Mouse (Mus musculus) layer of hippocampus, adult 18-20 months (tissue): ENCODE data around the gene Irx2. TPM values are rescaled to one million over a fixed set of nuclear protein-coding genes. Genes with fewer than 3 reads are reported as not detected.

Source experiments
- DNase-seq, 2 experiments: peaks; one replicate each; pipeline ENCODE4 v3.0.0; 2022; ENCODE audit warnings: low spot score in 2 of 2
- total RNA-seq, 2 experiments: library from RNA; stranded (reverse); gene quantifications; 2 replicates each; pipeline ENCODE4 v1.2.3; 2021

The Irx2 gene
- total RNA-seq, 2 experiments from 2014 or later = 0.32 TPM; not detected in 1

DNA sequence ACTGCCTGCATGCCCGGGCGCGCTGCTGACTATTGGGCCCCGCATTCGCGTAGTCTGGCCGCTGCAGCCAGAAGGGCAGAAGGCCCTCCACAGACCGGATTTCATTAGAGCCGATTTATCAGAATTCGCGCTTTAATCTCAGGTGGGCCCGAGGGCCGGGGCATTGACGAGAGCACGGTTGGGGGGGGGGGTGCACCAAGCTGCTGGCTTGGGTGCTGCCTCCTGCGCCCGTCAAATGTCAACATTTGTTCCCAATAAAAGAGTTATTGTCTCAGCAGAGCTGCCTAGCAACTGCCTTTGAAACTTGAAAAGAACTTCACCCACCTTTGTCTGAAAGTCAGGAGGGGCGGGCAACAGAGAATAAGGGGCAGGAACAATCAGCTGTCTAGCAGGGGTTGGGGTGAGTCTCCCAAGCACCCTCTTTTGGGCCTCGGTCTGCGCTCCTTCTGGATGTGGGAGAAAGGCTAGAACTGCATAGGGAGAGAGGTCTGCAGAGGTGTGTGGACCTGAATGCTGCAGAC is 7.8 kb downstream of the Irx2 start:
- DNase-seq = no peak

DNA sequence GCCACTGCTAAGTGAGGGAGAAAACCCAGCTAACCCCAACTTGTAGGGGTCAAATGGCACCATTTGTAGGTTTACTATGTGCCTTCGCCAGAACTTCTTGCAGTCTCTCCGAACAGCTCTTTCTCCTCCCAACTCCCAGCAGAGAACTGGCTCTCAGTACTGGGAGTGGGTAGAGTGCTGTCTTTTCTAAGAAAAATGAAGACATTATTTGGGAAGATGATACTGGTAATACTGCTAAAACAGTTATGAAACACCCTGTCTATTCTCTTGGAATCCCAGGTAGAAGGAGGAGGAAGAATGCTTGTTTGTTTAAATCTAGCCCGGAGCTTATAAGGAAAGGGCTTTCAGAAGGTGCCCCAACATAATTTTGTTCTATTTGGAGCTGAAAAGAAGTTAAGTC is 8.9 kb downstream of the Irx2 start:
- no peak for DNase-seq

DNA sequence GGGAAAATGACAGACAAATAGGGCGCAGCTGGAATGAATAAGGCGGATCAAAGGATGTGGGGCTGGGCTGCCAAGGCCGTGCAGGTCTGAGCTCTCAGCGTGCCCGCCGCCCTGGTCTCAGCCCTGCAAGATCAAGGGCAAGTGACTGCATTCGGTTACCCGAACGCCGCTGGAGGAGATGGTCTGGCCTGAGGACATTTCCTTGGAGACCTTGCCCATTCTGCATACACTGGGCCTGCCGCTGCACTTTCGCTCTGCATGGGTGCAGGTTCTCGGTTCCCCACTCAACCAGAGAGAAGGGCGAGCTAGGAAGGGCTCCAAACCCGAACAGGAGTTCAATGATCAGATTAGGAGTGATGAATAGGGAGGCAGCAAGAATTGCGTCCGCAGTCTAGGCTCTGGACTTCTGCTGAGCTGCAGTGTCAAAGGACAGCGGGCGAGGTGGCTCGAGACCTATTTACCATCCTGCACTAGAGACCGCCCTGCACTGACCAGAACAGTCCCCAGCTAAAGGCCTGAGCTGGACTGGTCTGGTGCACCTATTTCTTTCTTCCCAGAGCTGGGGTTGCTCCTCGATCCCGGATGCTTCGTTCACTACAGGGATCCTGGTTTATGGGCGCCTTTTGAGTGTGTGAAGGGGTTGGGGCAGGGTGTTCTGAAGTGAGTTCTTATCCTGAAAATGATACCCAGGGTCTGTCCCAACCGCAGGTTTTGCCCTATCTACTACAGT is 9.9 kb downstream of the Irx2 start:
- no peak for DNase-seq

DNA sequence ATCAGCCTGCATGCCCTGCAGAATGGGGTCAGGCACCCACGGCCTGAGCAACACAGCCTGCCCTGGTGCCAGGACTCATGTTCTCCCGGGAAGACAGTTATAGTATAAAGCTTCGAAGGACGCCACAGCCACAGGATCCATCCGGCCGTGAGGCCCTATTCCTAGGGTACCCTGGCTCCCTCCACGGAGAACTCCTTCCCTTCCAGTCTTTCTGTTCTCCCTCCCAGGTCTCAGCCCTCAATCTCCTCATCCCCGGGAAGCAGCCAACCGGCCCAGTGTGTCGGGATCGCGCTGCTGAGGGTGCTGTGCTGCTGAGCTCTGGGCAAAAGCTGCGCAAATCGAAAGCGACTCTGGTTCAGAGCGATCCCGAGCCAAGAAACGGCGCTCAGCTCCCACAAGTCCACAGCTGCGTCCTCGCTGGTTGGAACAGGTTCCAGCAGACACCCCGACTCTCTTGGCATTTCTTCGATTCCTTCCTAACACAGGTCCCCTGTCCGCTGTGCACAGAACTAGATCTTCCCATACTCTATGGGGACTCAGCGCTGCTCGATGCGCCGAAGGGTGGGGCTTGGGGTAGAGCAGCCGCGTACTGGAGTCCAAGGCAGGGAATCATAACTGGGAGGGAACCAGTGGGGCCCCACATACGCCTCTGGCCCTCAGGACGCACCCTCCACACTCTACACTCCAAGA is 11.0 kb downstream of the Irx2 start:
- no peak for DNase-seq

DNA sequence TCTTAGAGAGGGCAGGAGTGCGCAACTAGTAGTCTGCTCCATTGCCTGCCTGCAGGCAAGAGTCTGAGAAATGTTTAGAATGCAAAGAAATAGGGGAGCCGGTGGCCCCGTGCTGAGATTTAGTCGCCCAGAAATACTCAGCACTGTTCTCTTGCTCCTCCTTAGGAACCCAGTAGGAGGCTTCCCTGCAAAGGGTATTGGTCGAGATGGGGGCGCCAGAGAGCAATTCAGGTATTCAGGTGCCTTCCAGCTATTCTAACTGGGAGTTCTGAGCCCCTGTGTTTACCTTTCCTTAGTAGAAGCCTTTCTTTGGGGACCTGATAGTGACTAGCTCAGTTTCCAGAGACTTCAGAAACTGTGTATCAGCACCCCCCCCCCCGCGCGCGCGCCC is 11.5 kb downstream of the Irx2 start:
- no peak for DNase-seq

DNA sequence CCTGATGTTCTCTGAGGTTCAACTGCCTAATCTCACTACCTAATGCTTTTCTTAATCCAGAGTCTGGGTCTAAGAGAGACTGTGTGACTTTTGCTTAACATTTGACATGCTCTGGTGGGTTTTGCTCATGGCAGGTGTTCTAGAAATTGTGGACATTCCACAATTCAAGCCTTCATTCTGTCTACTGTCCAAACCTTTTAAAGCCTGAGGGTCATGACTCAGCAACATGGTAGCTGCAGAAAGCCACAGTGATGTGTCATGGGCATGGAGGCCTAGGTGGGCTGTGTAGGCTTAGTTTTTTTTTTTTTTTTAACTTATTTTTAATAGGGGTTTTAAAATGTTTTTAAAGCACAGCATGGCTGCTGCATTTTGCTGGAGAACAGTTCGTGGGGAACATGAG is 27.8 kb downstream of the Irx2 start:
- no peak for DNase-seq

DNA sequence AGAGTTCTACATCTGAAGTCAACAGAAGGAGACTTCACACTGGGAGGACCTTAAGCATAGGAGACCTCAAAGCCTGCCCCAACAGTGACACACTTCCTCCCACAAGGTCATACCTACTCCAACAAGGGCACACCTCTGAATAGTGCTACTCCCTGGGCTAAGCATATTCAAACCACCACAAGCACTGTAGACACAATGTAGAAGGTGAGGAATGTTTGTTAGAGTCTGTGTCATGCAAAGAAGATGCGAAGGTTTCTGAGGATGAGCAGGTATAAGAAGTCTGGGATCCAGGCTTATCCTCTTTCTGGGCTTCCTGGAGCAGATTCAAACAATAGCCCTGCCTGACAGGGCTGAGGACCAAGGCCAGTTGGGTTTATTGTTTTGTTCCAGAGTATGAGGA is 47.2 kb downstream of the Irx2 start:
- DNase-seq = no peak
